Mouse (Mus musculus) heart, embryonic 15.5 days (tissue): Measurements from ENCODE around the gene Angptl3. TPM values are rescaled to one million over a fixed set of nuclear protein-coding genes. Genes with fewer than 3 reads are reported as not detected.

ENCODE experiments used
- ATAC-seq: fragments of 200-750 bp; cut with Nextera tagmentation; replicated peaks from 2 replicates; pipeline ENCODE4 v1.8.0; 2017; ENCODE audit warnings: low read depth, moderate TSS enrichment; ENCODE audit not compliant: insufficient number of reproducible peaks, insufficient read depth, low FRiP score
- H3K27ac ChIP-seq: fragments of 300-500 bp; sonication (generic); 2 replicates; pipeline ENCODE4 v1.5.1; 2015; ENCODE audit warnings: mild to moderate bottlenecking, inconsistent platforms
- H3K27me3 ChIP-seq: fragments of 300-500 bp; sonication (generic); 2 replicates; pipeline ENCODE4 v1.6.1; 2015; ENCODE audit warnings: inconsistent platforms
- H3K36me3 ChIP-seq: fragments of 300-500 bp; sonication (generic); 2 replicates; pipeline ENCODE4 v1.6.1; 2015; ENCODE audit warnings: mild to moderate bottlenecking, inconsistent platforms
- H3K4me1 ChIP-seq: fragments of 300-500 bp; sonication (generic); replicated peaks from 2 replicates; pipeline ENCODE4 v1.6.1; 2015; ENCODE audit warnings: inconsistent platforms
- H3K4me2 ChIP-seq: fragments of 300-500 bp; sonication (generic); 2 replicates; pipeline ENCODE4 v1.6.1; 2015; ENCODE audit warnings: inconsistent platforms, mild to moderate bottlenecking, moderate library complexity
- H3K4me3 ChIP-seq: fragments of 300-500 bp; sonication (generic); 2 replicates; pipeline ENCODE4 v1.5.1; 2015; ENCODE audit warnings: mild to moderate bottlenecking, inconsistent platforms
- H3K9ac ChIP-seq: fragments of 300-500 bp; sonication (generic); 2 replicates; pipeline ENCODE4 v1.6.1; 2015; ENCODE audit warnings: mild to moderate bottlenecking, inconsistent platforms
- H3K9me3 ChIP-seq: fragments of 300-500 bp; sonication (generic); replicated peaks from 2 replicates; pipeline ENCODE4 v1.6.1; 2016; ENCODE audit warnings: inconsistent platforms
- WGBS: fragments of 180-500 bp; shearing (Covaris S2); methylation state at CpG from one replicate; pipeline ENCODE4 v1.1.7; 2015; ENCODE audit warnings: mixed read lengths; 5-methylcytosine and 5-hydroxymethylcytosine counted together
- polyA plus RNA-seq: library from polyadenylated mRNA; unstranded; fragments of >200 nt; fragmentation: Nextera tagmentation; extraction: Ambion mirVana; gene quantifications from 2 replicates; pipeline ENCODE4 v1.2.1, GENCODE M21; 2015

Gene Angptl3
- 0.69 and 1.2 TPM in 2 replicates for polyA plus RNA-seq

DNA sequence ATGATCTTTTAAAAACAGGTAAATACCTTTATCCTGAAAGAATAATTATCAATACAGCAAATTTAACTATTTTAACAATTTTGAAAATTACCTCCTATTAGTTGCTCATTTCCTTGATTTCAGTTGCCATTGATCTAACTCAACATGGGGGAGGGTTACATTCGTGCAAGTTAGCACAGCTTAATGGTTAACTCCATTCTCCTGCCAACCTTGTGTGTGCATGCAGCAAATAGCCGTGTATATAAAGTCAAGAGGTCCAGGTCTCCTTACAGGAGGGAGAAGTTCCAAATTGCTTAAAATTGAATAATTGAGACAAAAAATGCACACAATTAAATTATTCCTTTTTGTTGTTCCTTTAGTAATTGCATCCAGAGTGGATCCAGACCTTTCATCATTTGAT is at the start of gene Angptl3:
Gene Angptl3, plus strand, starts transcription at position 269 of the 400 bp plus-strand sequence.
- no peaks in the 10 kb centered on the region for H3K27me3 ChIP-seq
- H3K4me2 ChIP-seq = no peak within 1 kb of the TSS
- no peaks in the 10 kb centered on the region for H3K36me3 ChIP-seq
- no peak within 1 kb of the TSS for H3K9ac ChIP-seq
- H3K9me3 ChIP-seq = no peaks in the 10 kb centered on the region
- no peaks in the 10 kb centered on the region for H3K4me1 ChIP-seq
- WGBS = 89% methylated on average over 2 of the region's 2 CpGs
- no peak for ATAC-seq
- H3K4me3 ChIP-seq = no peak within 1 kb of the TSS
- H3K27ac ChIP-seq = no peak within 1 kb of the TSS

DNA sequence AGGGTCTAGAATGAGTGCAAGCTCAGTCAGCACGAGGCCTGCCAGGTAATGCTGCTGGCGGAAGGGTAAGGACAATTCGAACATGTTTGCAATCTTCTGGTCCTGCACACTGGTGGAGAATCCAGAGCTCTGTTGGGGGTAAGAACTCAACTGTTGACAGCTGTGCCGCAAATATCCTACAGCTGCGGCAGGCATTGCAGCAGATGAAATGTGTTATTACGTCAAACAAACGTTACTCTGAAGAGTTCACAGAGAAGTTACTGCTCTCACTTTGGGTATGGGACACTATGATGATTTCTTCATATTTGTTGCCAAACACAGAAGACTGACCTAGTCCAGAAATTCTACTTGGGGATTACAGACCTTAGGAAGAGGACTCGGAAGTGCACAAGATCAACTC is 46.1 kb upstream of the Angptl3 start:
- Histone ChIP-seq H3K4me2 (no peak overlapping the region), H3K27ac (no peak overlapping the region), H3K4me3 (no peak overlapping the region), H3K9ac (no peak overlapping the region), H3K36me3 (peaks cover 20% of the 10 kb centered on the region), H3K4me1 (no peaks in the 10 kb centered on the region), H3K9me3 (no peaks in the 10 kb centered on the region), H3K27me3 (no peaks in the 10 kb centered on the region)
- 83% methylated on average over 8 of the region's 8 CpGs for WGBS
- ATAC-seq = no peak

DNA sequence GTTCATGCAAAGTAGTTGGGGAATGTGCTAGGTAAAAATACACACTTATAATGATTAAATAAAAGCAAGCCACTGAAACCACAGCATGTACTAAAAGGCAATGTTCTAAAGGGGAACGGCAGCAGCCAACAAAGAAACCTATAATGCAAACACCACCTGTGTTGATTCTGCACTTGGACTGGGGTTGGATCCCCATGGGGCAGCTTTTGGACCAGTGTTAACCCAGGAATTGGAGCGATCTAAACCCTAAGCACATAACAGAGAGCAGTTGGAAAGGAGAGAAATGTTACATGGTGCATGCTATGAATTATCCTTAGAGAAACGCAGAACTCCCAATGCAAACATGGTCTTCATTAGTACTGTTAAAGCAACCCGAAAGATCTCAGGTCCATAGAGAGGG is 37.3 kb upstream of the Angptl3 start:
- Histone ChIP-seq H3K9me3 (no peaks in the 10 kb centered on the region), H3K27me3 (no peaks in the 10 kb centered on the region), H3K4me3 (no peak overlapping the region), H3K9ac (no peak overlapping the region), H3K36me3 (peaks cover 4% of the 10 kb centered on the region; the same call in 1 of the 2 replicates), H3K4me1 (no peaks in the 10 kb centered on the region), H3K4me2 (no peak overlapping the region), H3K27ac (no peak overlapping the region)
- no peak for ATAC-seq
- WGBS = 89% methylated on average over 4 of the region's 4 CpGs

DNA sequence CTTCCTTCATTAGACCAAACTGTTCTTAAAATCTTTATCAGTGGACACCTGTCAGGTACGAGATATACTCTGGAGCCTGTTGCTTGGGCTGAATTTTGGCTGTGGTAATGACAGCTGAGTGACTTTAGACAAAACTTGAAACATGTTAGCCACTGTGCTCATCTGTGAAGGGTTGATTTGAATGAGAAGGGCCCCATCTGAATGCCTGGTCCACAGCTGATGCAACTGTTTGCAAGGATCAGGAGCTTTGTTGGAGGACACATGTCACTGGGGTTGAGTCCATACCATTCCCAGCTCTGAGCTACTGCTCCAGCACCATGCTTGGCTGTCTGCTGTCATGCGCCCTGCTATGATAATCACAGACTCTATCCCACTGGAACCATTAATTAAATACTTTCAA is 25.2 kb upstream of the Angptl3 start:
- Histone ChIP-seq H3K36me3 (peaks cover 8% of the 10 kb centered on the region; the same call in 1 of the 2 replicates), H3K4me2 (no peak overlapping the region), H3K27me3 (no peaks in the 10 kb centered on the region), H3K4me3 (no peak overlapping the region), H3K9me3 (no peaks in the 10 kb centered on the region), H3K9ac (no peak overlapping the region), H3K4me1 (no peaks in the 10 kb centered on the region), H3K27ac (no peak overlapping the region)
- WGBS = 84% methylated on average over 2 of the region's 2 CpGs
- ATAC-seq = no peak

DNA sequence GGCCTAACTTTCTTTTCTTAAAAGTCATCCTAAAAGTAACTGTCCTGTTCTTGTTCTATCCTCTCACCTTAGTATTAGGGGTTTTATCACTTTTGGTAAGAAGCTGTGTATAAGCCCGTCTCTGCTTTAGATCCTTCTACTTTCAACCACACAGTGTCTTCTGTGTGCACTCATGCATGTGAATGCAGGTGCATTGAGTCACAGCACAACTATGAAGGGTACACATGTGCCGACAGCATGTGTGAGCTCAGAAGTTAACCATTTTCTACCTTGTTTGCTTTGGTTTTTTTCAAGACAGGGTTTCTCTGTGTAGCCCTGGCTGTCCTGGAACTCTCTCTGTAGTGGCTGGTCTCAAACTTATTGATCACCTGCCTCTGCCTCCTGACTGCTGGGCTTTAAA is 24.4 kb upstream of the Angptl3 start:
- Histone ChIP-seq H3K27me3 (no peaks in the 10 kb centered on the region), H3K9me3 (no peaks in the 10 kb centered on the region), H3K36me3 (peaks cover 11% of the 10 kb centered on the region; the same call in 1 of the 2 replicates), H3K4me2 (no peak overlapping the region), H3K4me3 (no peak overlapping the region), H3K4me1 (no peaks in the 10 kb centered on the region), H3K27ac (no peak overlapping the region), H3K9ac (no peak overlapping the region)
- WGBS = 84% methylated on average over 2 of the region's 2 CpGs
- ATAC-seq = no peak

DNA sequence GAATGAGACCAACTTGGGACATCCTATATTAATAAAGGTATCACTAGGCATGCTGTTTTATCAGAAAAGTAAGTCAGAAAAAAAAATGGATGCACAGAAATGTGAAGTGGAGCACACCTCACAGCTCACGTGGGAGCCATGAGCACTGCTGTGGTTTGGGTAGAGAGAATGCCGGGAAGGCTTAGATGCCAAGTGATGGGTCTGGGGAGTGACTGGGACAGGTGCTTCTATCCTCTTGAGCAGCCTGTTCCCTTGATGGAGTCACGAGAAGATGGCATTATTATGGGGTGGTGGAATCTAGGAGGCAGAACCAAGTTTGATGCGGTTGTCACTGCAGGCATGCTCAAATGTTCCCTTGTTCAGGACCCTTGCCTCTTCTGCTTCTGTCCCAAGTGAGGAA is 19.7 kb upstream of the Angptl3 start:
- no peak overlapping the region for H3K9ac ChIP-seq
- no peak overlapping the region for H3K4me2 ChIP-seq
- H3K27ac ChIP-seq = no peak overlapping the region
- no peak for ATAC-seq
- H3K36me3 ChIP-seq = peaks cover 8% of the 10 kb centered on the region; the same call in 1 of the 2 replicates
- no peaks in the 10 kb centered on the region for H3K9me3 ChIP-seq
- no peak overlapping the region for H3K4me3 ChIP-seq
- WGBS = 86% methylated on average over 4 of the region's 4 CpGs
- no peaks in the 10 kb centered on the region for H3K27me3 ChIP-seq
- no peaks in the 10 kb centered on the region for H3K4me1 ChIP-seq

DNA sequence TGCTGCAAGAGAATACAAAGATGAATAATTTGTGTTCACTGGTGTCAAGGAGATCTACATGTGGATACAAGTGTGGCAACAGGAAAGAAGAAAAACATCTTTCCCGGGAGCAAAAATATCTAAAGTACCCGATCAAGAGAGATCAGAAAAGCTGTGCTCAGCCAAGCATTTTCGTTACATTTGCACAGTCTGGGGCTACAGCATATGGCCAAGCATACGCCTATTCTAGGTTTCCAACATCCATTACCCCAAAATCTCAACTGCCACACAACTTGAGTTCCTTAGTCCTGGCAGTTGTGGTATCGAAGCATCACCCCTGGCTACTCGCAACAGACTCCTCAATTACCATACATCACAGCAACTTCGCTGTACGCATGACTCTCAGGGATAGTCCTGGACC is 8.5 kb upstream of the Angptl3 start:
- no peak overlapping the region for H3K27ac ChIP-seq
- H3K9me3 ChIP-seq = no peaks in the 10 kb centered on the region
- WGBS = 93% methylated on average over 8 of the region's 8 CpGs
- H3K4me1 ChIP-seq = no peaks in the 10 kb centered on the region
- no peak overlapping the region for H3K9ac ChIP-seq
- no peak overlapping the region for H3K4me3 ChIP-seq
- H3K36me3 ChIP-seq = no peaks in the 10 kb centered on the region
- H3K27me3 ChIP-seq = no peaks in the 10 kb centered on the region
- ATAC-seq = no peak
- H3K4me2 ChIP-seq = no peak overlapping the region

DNA sequence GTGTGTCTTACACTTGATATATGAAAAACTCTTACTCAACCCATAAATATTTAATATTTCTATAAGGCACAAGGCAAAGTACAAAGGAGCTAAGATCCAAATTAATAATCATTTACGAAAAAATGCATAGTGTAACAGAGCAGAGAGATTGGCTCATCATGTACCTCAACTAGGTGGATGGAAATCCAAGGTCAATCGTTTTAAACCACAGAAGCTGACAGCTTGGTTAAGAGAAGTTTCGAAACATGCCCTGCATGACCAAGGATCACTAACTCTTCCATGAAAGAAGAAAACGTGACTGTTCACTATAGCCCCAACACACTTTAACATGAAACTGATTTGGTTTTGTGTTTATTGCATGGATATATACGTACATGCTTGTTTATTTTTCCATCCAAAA is 2.4 kb upstream of the Angptl3 start:
- Histone ChIP-seq H3K27me3 (no peaks in the 10 kb centered on the region), H3K9me3 (no peaks in the 10 kb centered on the region), H3K4me2 (no peak overlapping the region), H3K4me1 (no peaks in the 10 kb centered on the region), H3K4me3 (no peak overlapping the region), H3K27ac (no peak overlapping the region), H3K9ac (no peak overlapping the region), H3K36me3 (no peaks in the 10 kb centered on the region)
- no peak for ATAC-seq
- WGBS = 88% methylated on average over 5 of the region's 5 CpGs

DNA sequence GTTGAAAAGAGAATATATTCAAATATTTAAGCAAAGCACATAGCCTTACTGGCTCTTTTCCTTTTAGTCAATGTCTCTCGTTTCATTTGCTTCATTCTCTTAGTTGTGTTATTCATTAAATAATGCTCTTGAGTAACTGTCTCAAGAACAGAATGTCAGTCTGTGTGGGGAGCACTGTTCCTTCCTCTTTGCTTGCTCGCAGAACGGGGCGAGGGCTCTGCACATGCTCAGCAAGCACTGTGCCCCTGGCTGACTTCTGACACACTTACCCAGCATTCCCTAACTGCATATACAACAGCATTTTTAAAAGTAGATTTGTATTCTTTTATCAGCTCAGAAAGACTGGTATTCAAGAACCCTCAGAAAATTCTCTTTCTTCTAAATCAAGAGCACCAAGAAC is 2.2 kb downstream of the Angptl3 start:
- Histone ChIP-seq H3K9me3 (no peaks in the 10 kb centered on the region), H3K4me2 (no peak overlapping the region), H3K4me1 (no peaks in the 10 kb centered on the region), H3K9ac (no peak overlapping the region), H3K27ac (no peak overlapping the region), H3K27me3 (no peaks in the 10 kb centered on the region), H3K4me3 (no peak overlapping the region), H3K36me3 (no peaks in the 10 kb centered on the region)
- ATAC-seq = no peak
- 67% methylated on average over 4 of the region's 4 CpGs for WGBS

DNA sequence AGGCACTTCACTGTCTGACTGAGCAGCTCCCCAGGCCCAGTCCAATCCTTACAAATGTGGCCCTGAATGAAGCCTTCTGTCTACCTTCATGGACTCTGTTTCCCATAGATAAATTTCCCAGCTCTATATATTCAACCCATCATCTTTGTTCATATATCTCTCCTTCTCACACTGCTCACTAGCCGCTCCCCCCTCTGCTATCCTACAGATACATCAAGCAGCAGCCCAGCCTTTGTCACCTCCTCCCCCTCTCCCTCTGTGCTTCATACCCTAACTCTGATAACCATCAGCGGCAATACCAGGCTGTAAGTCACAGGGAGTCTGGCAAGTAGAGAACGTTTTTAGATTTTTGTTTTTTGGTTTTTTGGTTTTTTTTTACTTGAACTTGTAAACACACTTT is 14.1 kb downstream of the Angptl3 start:
- Histone ChIP-seq H3K9ac (no peak overlapping the region), H3K4me2 (no peak overlapping the region), H3K4me1 (no peaks in the 10 kb centered on the region), H3K27ac (no peak overlapping the region), H3K36me3 (peaks cover 19% of the 10 kb centered on the region), H3K9me3 (no peaks in the 10 kb centered on the region), H3K4me3 (no peak overlapping the region), H3K27me3 (no peaks in the 10 kb centered on the region)
- 56% methylated on average over 3 of the region's 3 CpGs for WGBS
- ATAC-seq = no peak

DNA sequence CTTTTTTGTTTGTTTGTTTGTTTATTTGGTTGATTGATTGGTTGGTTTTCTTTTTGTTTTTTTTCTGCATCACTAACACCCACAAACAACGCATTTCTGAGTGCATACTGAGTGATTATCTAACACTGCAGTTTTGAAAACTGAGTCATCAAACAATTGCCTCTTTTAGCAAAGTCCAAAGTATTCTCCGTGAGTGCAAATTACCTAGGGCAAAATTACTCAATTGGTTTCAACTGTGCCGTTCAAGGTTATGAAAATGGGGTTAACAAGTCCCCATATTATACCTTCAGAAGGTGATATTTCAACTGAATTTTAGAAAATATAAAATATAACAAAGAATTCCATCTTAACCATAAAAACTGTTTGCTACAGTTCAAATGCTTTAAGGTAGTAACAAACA is 15.7 kb downstream of the Angptl3 start:
- 74% methylated on average over 3 of the region's 3 CpGs for WGBS
- peaks cover 19% of the 10 kb centered on the region for H3K36me3 ChIP-seq
- no peak for ATAC-seq
- no peaks in the 10 kb centered on the region for H3K9me3 ChIP-seq
- no peaks in the 10 kb centered on the region for H3K27me3 ChIP-seq
- no peak overlapping the region for H3K27ac ChIP-seq
- no peak overlapping the region for H3K4me3 ChIP-seq
- H3K4me1 ChIP-seq = no peaks in the 10 kb centered on the region
- H3K4me2 ChIP-seq = no peak overlapping the region
- no peak overlapping the region for H3K9ac ChIP-seq

DNA sequence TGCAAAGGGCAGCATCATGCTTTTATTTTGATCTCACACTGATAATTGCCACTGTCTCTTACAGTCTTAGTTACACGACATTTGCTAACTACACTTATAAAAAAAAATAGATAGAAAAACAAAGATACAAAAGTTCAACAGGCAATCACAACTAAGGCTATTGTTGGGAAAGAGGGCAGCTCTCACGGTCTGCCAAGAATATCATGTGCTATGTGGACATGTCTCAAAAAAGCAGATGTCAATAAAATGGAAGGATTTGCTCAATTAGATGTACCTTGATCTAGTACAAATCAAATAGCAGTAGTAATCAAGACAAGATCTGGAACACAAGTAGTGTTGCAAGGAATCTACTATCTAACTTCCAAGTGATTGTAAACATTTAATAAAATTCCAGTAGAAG is 17.8 kb downstream of the Angptl3 start:
- 68% methylated on average over 2 of the region's 2 CpGs for WGBS
- Histone ChIP-seq H3K9ac (no peak overlapping the region), H3K27me3 (no peaks in the 10 kb centered on the region)

More for the DNA sequence above, 17.8 kb downstream of the Angptl3 start:
- ATAC-seq = no peak
- 0 out of 2 replicates have a peak, but pooled peaks cover 8% of the 10 kb centered on the region for H3K36me3 ChIP-seq
- H3K4me2 ChIP-seq = no peak overlapping the region
- H3K4me3 ChIP-seq = no peak overlapping the region
- H3K4me1 ChIP-seq = no peaks in the 10 kb centered on the region
- H3K9me3 ChIP-seq = no peaks in the 10 kb centered on the region
- no peak overlapping the region for H3K27ac ChIP-seq
